Mouse (Mus musculus) embryonic fibroblast, embryonic 13.5 days (primary cell): ENCODE measurements around the gene Zrsr1.

Source experiments
- CTCF ChIP-seq: IDR thresholded peaks from 2 replicates; pipeline ENCODE4 v1.5.1; 2011; ENCODE audit warnings: mild to moderate bottlenecking, control low read depth, low read length, moderate library complexity, borderline replicate concordance; ENCODE audit not compliant: insufficient read depth
- POLR2A ChIP-seq: IDR thresholded peaks from 2 replicates; pipeline ENCODE4 v1.6.1; 2011; ENCODE audit warnings: low read depth, mild to moderate bottlenecking, control low read depth, low read length, moderate library complexity

- no peak for TF ChIP-seq POLR2A
- no peak for TF ChIP-seq CTCF
Measured at GRCm38 (mm10) chr11:22981041-22981440, 9.2 kb downstream of the Zrsr1 start.
